Mouse (Mus musculus) layer of hippocampus, adult 9-11 months (tissue): Measurements from ENCODE around the gene Ilf2.

Source experiments
- DNase-seq: peaks from one replicate; pipeline ENCODE4 v3.0.0; 2022

Gene Ilf2

DNA sequence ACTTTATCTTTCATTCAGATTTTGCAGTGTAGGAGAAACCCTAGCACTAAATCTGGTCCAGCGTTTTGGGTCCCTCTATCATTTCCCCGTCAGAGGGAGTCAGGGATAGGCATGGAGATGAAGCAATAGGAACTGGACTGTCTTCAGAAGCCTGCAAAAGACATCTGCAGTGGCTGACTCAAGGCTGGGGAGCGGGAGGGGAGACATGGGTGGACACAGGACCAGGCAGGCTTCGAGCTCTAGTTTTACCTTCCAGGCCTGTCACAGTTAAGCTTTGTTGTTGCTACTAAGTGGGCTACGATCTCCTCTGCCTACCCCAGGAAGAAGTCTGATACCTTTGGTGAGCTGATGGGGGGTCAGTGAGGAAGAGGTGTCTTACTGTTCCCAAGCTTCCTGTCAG lies 36.4 kb downstream of the Ilf2 start:
- no peak for DNase-seq

DNA sequence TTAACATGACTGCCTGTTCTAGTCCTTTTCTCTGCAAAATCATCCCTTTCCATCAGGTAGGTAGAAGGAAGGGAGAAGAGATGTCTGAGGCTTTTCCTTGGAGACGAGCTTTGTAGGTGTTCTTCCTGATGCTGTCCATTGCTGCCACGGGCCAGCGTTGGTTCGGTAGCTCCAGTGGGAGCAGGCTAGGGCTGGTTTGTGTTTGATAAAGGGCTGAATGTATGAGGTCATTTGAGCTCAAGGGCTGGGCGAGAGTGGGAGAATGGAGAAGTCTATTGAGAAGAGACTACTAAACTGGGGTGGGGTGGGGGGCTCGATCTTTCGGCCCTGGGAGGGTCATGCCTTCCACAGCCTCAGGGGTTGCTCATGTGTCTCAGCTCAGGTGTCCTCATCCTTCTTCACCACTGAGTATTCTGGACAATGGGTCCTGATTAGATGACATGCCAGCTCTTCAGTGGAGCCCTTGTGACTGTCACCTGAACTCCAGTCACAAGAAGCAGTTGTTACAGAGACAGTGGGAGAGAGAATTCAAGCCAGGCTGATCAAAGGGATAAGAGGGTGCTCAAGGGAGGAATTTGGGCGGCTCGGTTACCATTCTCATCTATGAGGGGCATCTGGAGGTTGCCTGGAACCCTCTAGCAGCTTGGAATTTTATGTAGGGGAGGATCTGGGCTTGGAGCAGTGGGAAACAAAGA lies 37.2 kb downstream of the Ilf2 start:
- no peak for DNase-seq

DNA sequence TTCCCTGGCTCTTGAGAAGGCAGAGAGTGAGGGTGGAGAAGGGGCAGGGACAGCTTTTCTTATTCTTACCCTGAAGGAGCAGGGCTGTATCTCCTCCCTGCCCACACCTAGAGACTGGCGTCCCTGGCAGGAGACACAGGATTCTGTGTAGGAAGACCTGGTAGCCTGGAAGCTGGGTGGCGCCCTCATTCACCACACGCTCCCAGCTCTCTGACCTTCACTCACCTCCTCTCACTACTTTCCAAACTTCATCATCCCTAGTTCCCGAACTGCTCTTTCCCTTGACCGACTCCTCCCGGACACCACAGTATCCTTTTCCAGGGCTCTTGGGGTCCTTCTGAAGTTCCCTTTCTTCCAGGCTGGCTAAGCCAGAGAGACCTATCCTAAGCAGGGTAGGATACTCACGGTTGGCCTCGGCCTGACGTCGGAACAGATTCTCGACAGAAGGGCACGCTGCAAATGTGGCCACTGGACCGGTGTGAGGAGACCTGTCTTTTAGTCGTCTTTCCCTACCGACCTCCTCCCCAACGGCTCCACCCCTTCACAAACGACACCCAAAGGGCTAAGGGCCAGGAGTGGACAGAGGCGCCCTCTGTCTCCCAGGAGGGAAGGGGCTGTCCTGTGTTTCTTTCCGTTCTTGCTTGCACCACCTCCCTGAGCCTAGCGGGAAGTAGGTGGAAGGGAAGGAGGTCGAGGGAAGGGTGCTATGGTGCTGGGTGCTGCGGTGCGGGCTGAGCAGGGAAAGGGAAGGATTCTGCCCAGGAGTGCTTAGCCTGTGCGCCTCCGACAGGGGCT lies 38.1 kb downstream of the Ilf2 start, which contains the start of the genes S100a1 and S100a13:
Gene S100a1 (minus strand): TSS at position 597 of the 795 bp plus-strand sequence.
Gene S100a13 (plus strand): TSS at position 640 of the 795 bp plus-strand sequence.
- DNase-seq = peak; percentile 58

GRCm38 (mm10) chr3:90514691-90515090 lies 38.8 kb downstream of the Ilf2 start:
- peak; percentile 52 for DNase-seq

DNA sequence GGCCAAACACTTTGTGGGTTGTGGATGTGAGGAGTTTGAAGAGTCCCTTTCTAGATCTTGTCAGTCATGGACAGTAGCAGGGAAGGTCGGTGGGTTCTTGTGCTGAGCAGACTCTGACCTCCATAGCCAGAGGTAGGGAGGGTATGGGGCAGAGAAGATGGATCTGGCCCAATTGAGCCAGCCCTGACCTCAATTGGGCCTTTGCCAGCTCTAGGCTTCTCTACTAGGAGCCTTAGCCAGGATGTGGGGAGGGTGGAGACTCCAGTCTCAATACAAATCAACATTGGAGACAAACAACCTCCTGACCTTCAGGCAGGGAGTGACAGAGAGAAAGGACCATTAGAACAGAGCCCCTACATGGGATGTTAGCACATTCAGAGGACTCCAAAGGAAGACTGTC lies 39.3 kb downstream of the Ilf2 start:
- DNase-seq = no peak

DNA sequence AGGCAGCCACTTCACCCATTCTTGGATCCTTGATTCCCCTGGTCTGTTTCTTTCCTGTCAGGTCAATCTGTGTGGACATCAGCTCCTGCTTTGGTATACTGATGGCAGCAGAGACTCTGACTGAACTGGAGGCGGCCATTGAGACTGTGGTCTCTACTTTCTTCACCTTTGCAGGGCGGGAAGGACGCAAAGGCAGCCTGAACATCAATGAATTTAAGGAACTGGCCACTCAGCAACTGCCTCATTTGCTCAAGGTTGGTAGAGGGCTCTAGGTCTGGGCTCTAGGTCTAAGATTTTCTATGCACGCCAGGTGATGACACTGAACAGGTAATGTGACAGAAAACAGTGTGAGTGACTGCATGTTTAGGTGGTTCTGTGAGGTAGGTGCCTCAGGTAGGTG lies 39.9 kb downstream of the Ilf2 start:
- no peak for DNase-seq

DNA sequence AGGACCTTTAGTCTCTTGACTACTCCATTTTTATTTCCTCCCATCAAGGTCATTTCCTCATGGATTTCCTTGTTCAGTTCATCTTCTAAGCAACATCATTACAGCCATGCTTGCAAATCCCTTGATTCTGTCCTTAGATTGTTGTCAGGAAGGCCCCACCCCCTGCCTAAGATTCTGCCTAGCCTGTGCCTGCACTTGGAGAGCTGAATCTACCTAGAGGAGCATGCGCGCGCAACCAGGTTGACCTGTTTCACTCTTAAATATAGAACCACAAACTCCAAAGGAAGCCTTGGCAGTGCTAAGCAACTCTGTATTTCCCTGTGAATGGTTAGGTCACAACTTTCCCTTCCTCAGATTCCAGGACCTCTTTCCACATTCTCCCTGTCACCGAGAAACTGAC lies 41.8 kb downstream of the Ilf2 start:
- no peak for DNase-seq

DNA sequence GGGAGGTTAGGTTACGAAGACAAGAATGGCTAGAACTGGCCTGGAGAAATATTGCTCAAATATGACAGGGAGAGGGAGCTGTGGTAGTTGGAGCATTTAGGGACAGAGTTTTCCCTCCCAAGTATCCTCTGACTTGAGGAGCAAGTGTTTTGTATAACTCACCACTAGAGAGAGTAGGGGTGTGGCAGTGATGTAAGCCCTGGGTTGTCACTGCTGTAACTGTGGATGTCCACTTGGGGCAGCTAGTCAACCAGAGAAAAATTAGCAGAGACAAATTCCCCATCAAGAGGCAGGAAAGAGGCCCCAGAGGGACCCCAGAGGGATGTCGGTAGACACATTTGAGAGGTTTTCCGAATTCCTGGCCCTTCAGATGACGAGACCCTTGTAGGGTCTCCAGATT lies 49.5 kb downstream of the Ilf2 start:
- DNase-seq = peak; percentile 65

DNA sequence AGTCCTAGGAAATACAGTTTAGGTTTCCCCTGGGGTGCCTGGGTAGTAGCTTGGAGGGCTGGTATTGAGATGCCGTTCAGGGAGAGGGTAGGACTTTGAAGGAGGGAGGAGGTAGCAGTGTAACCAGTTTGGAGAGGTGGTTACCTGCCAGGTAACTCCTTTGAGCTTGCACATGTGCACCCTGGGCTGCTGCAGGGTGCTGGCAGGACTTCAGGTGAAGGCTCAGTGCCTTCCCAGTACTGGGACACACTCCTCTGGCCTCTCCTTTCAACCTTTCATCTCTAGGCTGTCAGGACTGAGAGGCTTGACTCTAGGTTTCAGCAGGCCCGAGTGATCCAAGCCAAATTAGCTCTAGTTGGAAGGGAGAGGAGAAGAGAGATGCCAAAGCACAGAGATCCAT lies 50.1 kb downstream of the Ilf2 start:
- no peak for DNase-seq

DNA sequence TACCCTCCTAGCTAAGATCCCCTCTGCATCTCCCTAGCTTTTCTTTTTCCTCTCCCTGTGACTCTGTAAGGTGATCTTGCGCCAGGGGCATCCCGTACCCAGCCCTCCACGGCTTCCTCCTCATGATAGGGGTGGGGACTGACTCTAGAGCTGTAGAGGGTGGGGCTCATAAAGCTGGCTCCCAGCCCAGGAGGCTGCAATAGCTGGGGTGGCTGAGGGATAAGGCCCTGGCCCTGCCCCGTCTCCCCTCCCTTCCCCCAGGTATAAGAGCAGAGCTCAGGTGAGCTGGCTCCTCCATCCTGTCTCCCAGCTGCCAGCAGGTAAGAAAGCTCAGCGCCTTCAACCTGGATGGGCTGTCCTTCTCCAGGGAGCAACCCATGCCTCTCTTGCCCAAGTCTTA lies 50.7 kb downstream of the Ilf2 start, which contains the start of gene S100a14:
Gene S100a14 (plus strand): TSS at position 277 of the 400 bp plus-strand sequence.
- DNase-seq = no peak

DNA sequence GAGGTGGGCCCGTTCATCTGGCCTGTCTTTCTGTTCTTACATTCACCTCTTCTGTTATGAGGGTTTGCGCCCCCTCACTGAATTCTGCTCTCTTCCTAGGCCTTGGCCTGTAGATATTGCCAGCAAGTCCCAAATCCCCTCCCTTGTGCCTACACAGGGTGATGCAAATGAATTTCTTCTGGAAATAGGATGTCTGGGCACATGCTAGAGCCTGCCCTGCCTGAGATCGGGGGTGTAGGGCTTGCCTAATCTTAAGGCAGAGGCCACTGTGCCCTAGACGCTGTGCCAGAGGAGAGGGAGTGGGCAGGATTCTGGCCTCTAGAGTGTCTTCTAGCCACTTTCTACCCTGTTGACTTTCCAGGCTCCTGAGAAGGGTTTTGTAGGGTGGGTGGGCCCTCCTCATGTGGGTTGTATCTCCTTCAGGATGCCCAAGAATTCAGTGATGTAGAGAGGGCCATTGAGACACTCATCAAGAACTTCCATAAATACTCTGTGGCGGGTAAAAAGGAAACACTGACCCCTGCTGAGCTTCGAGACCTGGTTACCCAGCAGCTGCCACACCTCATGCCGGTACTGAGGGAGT lies 51.5 kb downstream of the Ilf2 start:
- no peak for DNase-seq

- DNase-seq = no peak
Measured at GRCm38 (mm10) chr3:90531713-90532112, 55.8 kb downstream of the Ilf2 start.

- no peak for DNase-seq
Measured at GRCm38 (mm10) chr3:90535446-90535845, 59.5 kb downstream of the Ilf2 start.

GRCm38 (mm10) chr3:90537141-90537904 lies 61.4 kb downstream of the Ilf2 start, which contains the start of gene S100a16:
S100a16 (plus strand) TSS chr3:90537254.
- DNase-seq = peak; percentile 56

- no peak for DNase-seq
Measured at GRCm38 (mm10) chr3:90537905-90538296, 62.0 kb downstream of the Ilf2 start.
